Mouse (Mus musculus) spleen, adult 2 months (tissue): ENCODE data around the gene Fhad1.

ENCODE experiments used
- CTCF ChIP-seq: fragments of 200-500 bp; IDR thresholded peaks from 2 replicates; pipeline ENCODE4 v1.5.1; 2011; ENCODE audit warnings: mild to moderate bottlenecking, inconsistent platforms; ENCODE audit not compliant: insufficient read depth, insufficient read length, insufficient replicate concordance; ENCODE audit errors: extremely low read depth
- POLR2A ChIP-seq: fragments of 200-500 bp; IDR thresholded peaks from 2 replicates; pipeline ENCODE4 v1.6.1; 2011; ENCODE audit warnings: low read depth, low read length, inconsistent platforms

DNA sequence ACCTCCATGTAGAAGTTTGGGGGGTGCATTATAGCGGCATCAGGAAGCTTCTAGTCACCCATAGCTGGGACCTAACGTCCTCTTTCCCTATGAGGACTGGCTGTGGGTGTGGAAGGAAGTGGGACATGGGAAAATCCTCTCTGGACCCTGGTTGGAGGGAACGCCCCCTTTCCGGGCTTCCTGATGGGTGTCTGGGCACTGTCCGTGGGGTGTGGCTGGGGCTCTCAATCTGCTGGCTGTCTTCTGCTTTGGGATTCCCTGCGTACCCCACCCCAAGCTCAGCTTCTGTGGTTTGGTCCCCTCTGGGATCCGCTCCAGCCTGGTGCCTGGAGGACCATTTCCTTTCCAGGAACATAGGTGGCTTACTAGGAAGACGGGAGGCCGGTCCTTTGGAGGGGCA lies 141.9 kb downstream of the Fhad1 start:
- TF ChIP-seq POLR2A (no peak), CTCF (no peak)
